Mouse (Mus musculus): ENCODE measurements around the gene H2afy2. TPM values are rescaled to one million over a fixed set of nuclear protein-coding genes. Genes with fewer than 3 reads are reported as not detected.

The H2afy2 gene
- polyA plus RNA-seq, 1 experiment from 2014 or later: 109 TPM

GRCm38 (mm10) chr10:61729181-61729580, 54.8 kb downstream of the H2afy2 start:
- Histone ChIP-seq H3K9ac (replicated peaks; ENCODE audit: low read depth, low read length) (no peak overlapping the region), H3K36me3 (ENCODE audit: control insufficient read depth, insufficient read depth, low read length) (no peaks in the 10 kb centered on the region), H3K27ac (ENCODE audit: low read length) (no peak overlapping the region), H3K4me2 (replicated peaks; ENCODE audit: low read depth, low read length) (no peak overlapping the region), H3K27me3 (ENCODE audit: control insufficient read depth, insufficient read depth, low read length) (no peaks in the 10 kb centered on the region), H3K9me3 (ENCODE audit: control insufficient read depth, low read depth, low read length) (no peaks in the 10 kb centered on the region), H3K4me1 (ENCODE audit: control insufficient read depth, insufficient read depth, low read length) (no peaks in the 10 kb centered on the region), H3K4me3 (ENCODE audit: low read depth, low read length) (no peak overlapping the region)
- WGBS: 51% methylated on average over 11 of the region's 11 CpGs
- ATAC-seq (ENCODE audit: insufficient number of reproducible peaks, insufficient read depth, low FRiP score, low read depth): no peak

- Histone ChIP-seq H3K4me1 (ENCODE audit: control insufficient read depth, insufficient read depth, low read length) (no peaks in the 10 kb centered on the region), H3K4me2 (replicated peaks; ENCODE audit: low read depth, low read length) (no peak overlapping the region), H3K9me3 (ENCODE audit: control insufficient read depth, low read depth, low read length) (no peaks in the 10 kb centered on the region), H3K4me3 (ENCODE audit: low read depth, low read length) (no peak overlapping the region), H3K27ac (ENCODE audit: low read length) (no peak overlapping the region), H3K36me3 (ENCODE audit: control insufficient read depth, insufficient read depth, low read length) (no peaks in the 10 kb centered on the region), H3K27me3 (ENCODE audit: control insufficient read depth, insufficient read depth, low read length) (no peaks in the 10 kb centered on the region), H3K9ac (replicated peaks; ENCODE audit: low read depth, low read length) (no peak overlapping the region)
- no peak for ATAC-seq (ENCODE audit: insufficient number of reproducible peaks, insufficient read depth, low FRiP score, low read depth)
- 69% methylated on average over 6 of the region's 6 CpGs for WGBS
Measured at GRCm38 (mm10) chr10:61723271-61723670, 60.7 kb downstream of the H2afy2 start.

GRCm38 (mm10) chr10:61722215-61722614, 61.7 kb downstream of the H2afy2 start:
- Histone ChIP-seq H3K4me1 (ENCODE audit: control insufficient read depth, insufficient read depth, low read length) (no peaks in the 10 kb centered on the region), H3K9me3 (ENCODE audit: control insufficient read depth, low read depth, low read length) (no peaks in the 10 kb centered on the region), H3K9ac (replicated peaks; ENCODE audit: low read depth, low read length) (no peak overlapping the region), H3K4me3 (ENCODE audit: low read depth, low read length) (no peak overlapping the region), H3K27ac (ENCODE audit: low read length) (no peak overlapping the region), H3K27me3 (ENCODE audit: control insufficient read depth, insufficient read depth, low read length) (no peaks in the 10 kb centered on the region), H3K4me2 (replicated peaks; ENCODE audit: low read depth, low read length) (no peak overlapping the region), H3K36me3 (ENCODE audit: control insufficient read depth, insufficient read depth, low read length) (no peaks in the 10 kb centered on the region)
- 69% methylated on average over 3 of the region's 3 CpGs for WGBS
- ATAC-seq (ENCODE audit: insufficient number of reproducible peaks, insufficient read depth, low FRiP score, low read depth): no peak

- no peak for ATAC-seq (ENCODE audit: insufficient number of reproducible peaks, insufficient read depth, low FRiP score, low read depth)
- no peaks in the 10 kb centered on the region for H3K36me3 ChIP-seq (ENCODE audit: control insufficient read depth, insufficient read depth, low read length)
- H3K27ac ChIP-seq (ENCODE audit: low read length): no peak overlapping the region
- no peaks in the 10 kb centered on the region for H3K27me3 ChIP-seq (ENCODE audit: control insufficient read depth, insufficient read depth, low read length)
- peaks cover 7% of the 10 kb centered on the region; the same call in 1 of the 2 replicates for H3K4me1 ChIP-seq (ENCODE audit: control insufficient read depth, insufficient read depth, low read length)
- WGBS: 87% methylated on average over 7 of the region's 7 CpGs
- H3K4me2 ChIP-seq (replicated peaks; ENCODE audit: low read depth, low read length): no peak overlapping the region
- no peaks in the 10 kb centered on the region for H3K9me3 ChIP-seq (ENCODE audit: control insufficient read depth, low read depth, low read length)
- no peak overlapping the region for H3K9ac ChIP-seq (replicated peaks; ENCODE audit: low read depth, low read length)
- H3K4me3 ChIP-seq (ENCODE audit: low read depth, low read length): no peak overlapping the region
Measured at GRCm38 (mm10) chr10:61720331-61720730, 63.6 kb downstream of the H2afy2 start.

GRCm38 (mm10) chr10:61717406-61718296, 66.3 kb downstream of the H2afy2 start:
- WGBS: 92% methylated on average over 12 of the region's 12 CpGs
- Histone ChIP-seq H3K9me3 (ENCODE audit: control insufficient read depth, low read depth, low read length) (no peaks in the 10 kb centered on the region), H3K4me1 (ENCODE audit: control insufficient read depth, insufficient read depth, low read length) (peaks cover 10% of the 10 kb centered on the region), H3K27me3 (ENCODE audit: control insufficient read depth, insufficient read depth, low read length) (no peaks in the 10 kb centered on the region), H3K4me2 (replicated peaks; ENCODE audit: low read depth, low read length) (no peak overlapping the region), H3K27ac (ENCODE audit: low read length) (no peak overlapping the region), H3K4me3 (ENCODE audit: low read depth, low read length) (no peak overlapping the region), H3K9ac (replicated peaks; ENCODE audit: low read depth, low read length) (no peak overlapping the region), H3K36me3 (ENCODE audit: control insufficient read depth, insufficient read depth, low read length) (no peaks in the 10 kb centered on the region)
- no peak for ATAC-seq (ENCODE audit: insufficient number of reproducible peaks, insufficient read depth, low FRiP score, low read depth)

GRCm38 (mm10) chr10:61715996-61716864, 67.7 kb downstream of the H2afy2 start:
- no peak for ATAC-seq (ENCODE audit: insufficient number of reproducible peaks, insufficient read depth, low FRiP score, low read depth)
- Histone ChIP-seq H3K36me3 (ENCODE audit: control insufficient read depth, insufficient read depth, low read length) (no peaks in the 10 kb centered on the region), H3K4me3 (ENCODE audit: low read depth, low read length) (peak overlapping the region; percentile 53), H3K27me3 (ENCODE audit: control insufficient read depth, insufficient read depth, low read length) (no peaks in the 10 kb centered on the region), H3K9ac (replicated peaks; ENCODE audit: low read depth, low read length) (0 out of 2 replicates have a peak overlapping the region, but pooled peaks have one; percentile 30), H3K4me2 (replicated peaks; ENCODE audit: low read depth, low read length) (peak overlapping the region; percentile 89), H3K27ac (ENCODE audit: low read length) (no peak overlapping the region), H3K9me3 (ENCODE audit: control insufficient read depth, low read depth, low read length) (no peaks in the 10 kb centered on the region), H3K4me1 (ENCODE audit: control insufficient read depth, insufficient read depth, low read length) (peaks cover 10% of the 10 kb centered on the region)
- WGBS: 75% methylated on average over 7 of the region's 7 CpGs

GRCm38 (mm10) chr10:61715462-61715837, 68.5 kb downstream of the H2afy2 start:
- H3K27me3 ChIP-seq (ENCODE audit: control insufficient read depth, insufficient read depth, low read length): no peaks in the 10 kb centered on the region
- under 1% methylated on average over 11 of the region's 11 CpGs for WGBS
- peak overlapping the region; percentile 53 for H3K4me3 ChIP-seq (ENCODE audit: low read depth, low read length)
- no peaks in the 10 kb centered on the region for H3K9me3 ChIP-seq (ENCODE audit: control insufficient read depth, low read depth, low read length)
- H3K4me1 ChIP-seq (ENCODE audit: control insufficient read depth, insufficient read depth, low read length): peaks cover 10% of the 10 kb centered on the region
- peak overlapping the region; percentile 30; the same call in 1 of the 2 replicates for H3K9ac ChIP-seq (replicated peaks; ENCODE audit: low read depth, low read length)
- no peak; the same call in 1 of the 2 replicates for ATAC-seq (ENCODE audit: insufficient number of reproducible peaks, insufficient read depth, low FRiP score, low read depth)
- no peaks in the 10 kb centered on the region for H3K36me3 ChIP-seq (ENCODE audit: control insufficient read depth, insufficient read depth, low read length)
- no peak overlapping the region for H3K27ac ChIP-seq (ENCODE audit: low read length)
- peak overlapping the region; percentile 89 for H3K4me2 ChIP-seq (replicated peaks; ENCODE audit: low read depth, low read length)

- H3K9ac ChIP-seq (replicated peaks; ENCODE audit: low read depth, low read length): peak within 1 kb of the TSS; percentile 30; the same call in 1 of the 2 replicates
- H3K4me1 ChIP-seq (ENCODE audit: control insufficient read depth, insufficient read depth, low read length): peaks cover 10% of the 10 kb centered on the region
- 11% methylated on average over 35 of the region's 36 CpGs for WGBS
- peak; percentile 93 for ATAC-seq (ENCODE audit: insufficient number of reproducible peaks, insufficient read depth, low FRiP score, low read depth)
- H3K27ac ChIP-seq (ENCODE audit: low read length): 0 out of 2 replicates have a peak within 1 kb of the TSS, but pooled peaks have one; percentile 23
- peak within 1 kb of the TSS; percentile 53 for H3K4me3 ChIP-seq (ENCODE audit: low read depth, low read length)
- no peaks in the 10 kb centered on the region for H3K9me3 ChIP-seq (ENCODE audit: control insufficient read depth, low read depth, low read length)
- no peaks in the 10 kb centered on the region for H3K27me3 ChIP-seq (ENCODE audit: control insufficient read depth, insufficient read depth, low read length)
- peak within 1 kb of the TSS; percentile 89 for H3K4me2 ChIP-seq (replicated peaks; ENCODE audit: low read depth, low read length)
- no peaks in the 10 kb centered on the region for H3K36me3 ChIP-seq (ENCODE audit: control insufficient read depth, insufficient read depth, low read length)
Measured at GRCm38 (mm10) chr10:61714771-61715461, 69.0 kb downstream of the H2afy2 start, which contains the start of gene Aifm2. Aifm2 (plus strand) TSS chr10:61715263.
